Mouse (Mus musculus) heart, embryonic 15.5 days (tissue): Measurements from ENCODE around the gene Ulk4. TPM values are rescaled to one million over a fixed set of nuclear protein-coding genes. Genes with fewer than 3 reads are reported as not detected.
"Not testable (repeated sequence)": the region's sequence is repeated elsewhere in the genome, so short reads cannot be mapped to it uniquely, and the experiment has no call there.

Source experiments
- ATAC-seq: fragments of 200-750 bp; cut with Nextera tagmentation; replicated peaks from 2 replicates; pipeline ENCODE4 v1.8.0; 2017; ENCODE audit warnings: low read depth, moderate TSS enrichment; ENCODE audit not compliant: insufficient number of reproducible peaks, insufficient read depth, low FRiP score
- H3K27ac ChIP-seq: fragments of 300-500 bp; sonication (generic); 2 replicates; pipeline ENCODE4 v1.5.1; 2015; ENCODE audit warnings: mild to moderate bottlenecking, inconsistent platforms
- H3K27me3 ChIP-seq: fragments of 300-500 bp; sonication (generic); 2 replicates; pipeline ENCODE4 v1.6.1; 2015; ENCODE audit warnings: inconsistent platforms
- H3K36me3 ChIP-seq: fragments of 300-500 bp; sonication (generic); 2 replicates; pipeline ENCODE4 v1.6.1; 2015; ENCODE audit warnings: mild to moderate bottlenecking, inconsistent platforms
- H3K4me1 ChIP-seq: fragments of 300-500 bp; sonication (generic); replicated peaks from 2 replicates; pipeline ENCODE4 v1.6.1; 2015; ENCODE audit warnings: inconsistent platforms
- H3K4me2 ChIP-seq: fragments of 300-500 bp; sonication (generic); 2 replicates; pipeline ENCODE4 v1.6.1; 2015; ENCODE audit warnings: inconsistent platforms, mild to moderate bottlenecking, moderate library complexity
- H3K4me3 ChIP-seq: fragments of 300-500 bp; sonication (generic); 2 replicates; pipeline ENCODE4 v1.5.1; 2015; ENCODE audit warnings: mild to moderate bottlenecking, inconsistent platforms
- H3K9ac ChIP-seq: fragments of 300-500 bp; sonication (generic); 2 replicates; pipeline ENCODE4 v1.6.1; 2015; ENCODE audit warnings: mild to moderate bottlenecking, inconsistent platforms
- H3K9me3 ChIP-seq: fragments of 300-500 bp; sonication (generic); replicated peaks from 2 replicates; pipeline ENCODE4 v1.6.1; 2016; ENCODE audit warnings: inconsistent platforms
- WGBS: fragments of 180-500 bp; shearing (Covaris S2); methylation state at CpG from one replicate; pipeline ENCODE4 v1.1.7; 2015; ENCODE audit warnings: mixed read lengths; 5-methylcytosine and 5-hydroxymethylcytosine counted together
- polyA plus RNA-seq: library from polyadenylated mRNA; unstranded; fragments of >200 nt; fragmentation: Nextera tagmentation; extraction: Ambion mirVana; gene quantifications from 2 replicates; pipeline ENCODE4 v1.2.1, GENCODE M21; 2015

The Ulk4 gene
- polyA plus RNA-seq, 1 experiment from 2014 or later, result 89.3 TPM

- Histone ChIP-seq H3K4me3 (no peak overlapping the region), H3K27ac (no peak overlapping the region), H3K9me3 (no peaks in the 10 kb centered on the region), H3K9ac (no peak overlapping the region), H3K4me1 (no peaks in the 10 kb centered on the region), H3K36me3 (no peaks in the 10 kb centered on the region), H3K27me3 (no peaks in the 10 kb centered on the region), H3K4me2 (no peak overlapping the region)
- no peak for ATAC-seq
- WGBS, result 55% methylated on average over 12 of the region's 12 CpGs
These were observed 28.8 kb downstream of the Ulk4 start for GRCm38 (mm10) chr9:121247956-121248775.

GRCm38 (mm10) chr9:121247047-121247446 lies 29.9 kb downstream of the Ulk4 start:
- 75% methylated on average over 6 of the region's 6 CpGs for WGBS
- no peaks in the 10 kb centered on the region for H3K4me1 ChIP-seq
- no peaks in the 10 kb centered on the region for H3K27me3 ChIP-seq
- ATAC-seq, result no peak
- H3K36me3 ChIP-seq, result no peaks in the 10 kb centered on the region
- H3K9me3 ChIP-seq, result no peaks in the 10 kb centered on the region
- H3K4me3 ChIP-seq, result no peak overlapping the region
- no peak overlapping the region for H3K27ac ChIP-seq
- no peak overlapping the region for H3K9ac ChIP-seq
- no peak overlapping the region for H3K4me2 ChIP-seq

GRCm38 (mm10) chr9:121242331-121242730 lies 34.7 kb downstream of the Ulk4 start:
- Histone ChIP-seq H3K4me3 (no peak overlapping the region), H3K4me2 (no peak overlapping the region), H3K27me3 (peaks cover 8% of the 10 kb centered on the region), H3K4me1 (no peaks in the 10 kb centered on the region), H3K36me3 (no peaks in the 10 kb centered on the region), H3K27ac (no peak overlapping the region), H3K9me3 (no peaks in the 10 kb centered on the region), H3K9ac (no peak overlapping the region)
- no peak for ATAC-seq
- WGBS, result 81% methylated on average over 6 of the region's 6 CpGs

GRCm38 (mm10) chr9:121241806-121242205 lies 35.2 kb downstream of the Ulk4 start:
- no peak for ATAC-seq
- no peak overlapping the region for H3K4me2 ChIP-seq

GRCm38 (mm10) chr9:121241366-121241765 lies 35.6 kb downstream of the Ulk4 start:
- no peak overlapping the region for H3K4me2 ChIP-seq
- no peak overlapping the region for H3K4me3 ChIP-seq
- H3K27ac ChIP-seq, result no peak overlapping the region
- H3K9me3 ChIP-seq, result no peaks in the 10 kb centered on the region
- ATAC-seq, result no peak
- WGBS, result 74% methylated on average over 8 of the region's 8 CpGs
- no peaks in the 10 kb centered on the region for H3K4me1 ChIP-seq
- no peak overlapping the region for H3K9ac ChIP-seq
- H3K27me3 ChIP-seq, result peaks cover 8% of the 10 kb centered on the region
- no peaks in the 10 kb centered on the region for H3K36me3 ChIP-seq

More at GRCm38 (mm10) chr9:121241806-121242205, 35.2 kb downstream of the Ulk4 start:
- H3K36me3 ChIP-seq, result no peaks in the 10 kb centered on the region
- no peaks in the 10 kb centered on the region for H3K4me1 ChIP-seq
- no peak overlapping the region for H3K27ac ChIP-seq
- WGBS, result 22% methylated on average over 5 of the region's 5 CpGs
- no peak overlapping the region for H3K4me3 ChIP-seq
- H3K9ac ChIP-seq, result no peak overlapping the region
- H3K9me3 ChIP-seq, result no peaks in the 10 kb centered on the region
- peaks cover 8% of the 10 kb centered on the region for H3K27me3 ChIP-seq

- H3K4me3 ChIP-seq, H3K4me1 ChIP-seq, H3K9ac ChIP-seq, H3K27me3 ChIP-seq, ATAC-seq, H3K9me3 ChIP-seq, H3K27ac ChIP-seq, H3K4me2 ChIP-seq, H3K36me3 ChIP-seq: not testable (repeated sequence)
- 41% methylated on average over 5 of the region's 5 CpGs for WGBS
These were observed 36.8 kb downstream of the Ulk4 start for GRCm38 (mm10) chr9:121240242-121240641.

GRCm38 (mm10) chr9:121239571-121239970 lies 37.4 kb downstream of the Ulk4 start:
- 78% methylated on average over 6 of the region's 6 CpGs for WGBS
- no peak overlapping the region for H3K27ac ChIP-seq
- H3K4me1 ChIP-seq, result no peaks in the 10 kb centered on the region
- H3K4me3 ChIP-seq, result no peak overlapping the region
- no peak for ATAC-seq
- H3K36me3 ChIP-seq, result no peaks in the 10 kb centered on the region
- H3K27me3 ChIP-seq, result peaks cover 8% of the 10 kb centered on the region
- no peak overlapping the region for H3K4me2 ChIP-seq
- no peaks in the 10 kb centered on the region for H3K9me3 ChIP-seq
- H3K9ac ChIP-seq, result no peak overlapping the region

- ATAC-seq, result no peak
- H3K9ac ChIP-seq, result no peak overlapping the region
- H3K4me2 ChIP-seq, result no peak overlapping the region
- no peaks in the 10 kb centered on the region for H3K36me3 ChIP-seq
- no peak overlapping the region for H3K27ac ChIP-seq
- H3K27me3 ChIP-seq, result no peaks in the 10 kb centered on the region
- no peaks in the 10 kb centered on the region for H3K4me1 ChIP-seq
- no peak overlapping the region for H3K4me3 ChIP-seq
- WGBS, result 74% methylated on average over 11 of the region's 11 CpGs
- no peaks in the 10 kb centered on the region for H3K9me3 ChIP-seq
These were observed 58.4 kb downstream of the Ulk4 start for GRCm38 (mm10) chr9:121218636-121219035.

- 82% methylated on average over 10 of the region's 10 CpGs for WGBS
- no peak for ATAC-seq
- H3K4me2 ChIP-seq, result no peak overlapping the region
- no peaks in the 10 kb centered on the region for H3K9me3 ChIP-seq
- H3K27me3 ChIP-seq, result no peaks in the 10 kb centered on the region
- no peak overlapping the region for H3K4me3 ChIP-seq
- H3K4me1 ChIP-seq, result no peaks in the 10 kb centered on the region
- no peaks in the 10 kb centered on the region for H3K36me3 ChIP-seq
- H3K27ac ChIP-seq, result no peak overlapping the region
- no peak overlapping the region for H3K9ac ChIP-seq
These were observed 58.8 kb downstream of the Ulk4 start for GRCm38 (mm10) chr9:121218230-121218629.

- 85% methylated on average over 10 of the region's 10 CpGs for WGBS
- no peaks in the 10 kb centered on the region for H3K27me3 ChIP-seq
- no peaks in the 10 kb centered on the region for H3K36me3 ChIP-seq
- H3K27ac ChIP-seq, result no peak overlapping the region
- H3K4me3 ChIP-seq, result no peak overlapping the region
- ATAC-seq, result no peak
- no peaks in the 10 kb centered on the region for H3K9me3 ChIP-seq
- no peak overlapping the region for H3K4me2 ChIP-seq
- no peaks in the 10 kb centered on the region for H3K4me1 ChIP-seq
- H3K9ac ChIP-seq, result no peak overlapping the region
These were observed 59.3 kb downstream of the Ulk4 start for GRCm38 (mm10) chr9:121217742-121218141.

GRCm38 (mm10) chr9:121216536-121217320 lies 60.3 kb downstream of the Ulk4 start:
- 67% methylated on average over 20 of the region's 20 CpGs for WGBS
- H3K4me2 ChIP-seq, result no peak overlapping the region
- no peak overlapping the region for H3K27ac ChIP-seq
- H3K4me3 ChIP-seq, result no peak overlapping the region
- H3K9me3 ChIP-seq, result no peaks in the 10 kb centered on the region
- no peak for ATAC-seq
- H3K36me3 ChIP-seq, result no peaks in the 10 kb centered on the region
- no peak overlapping the region for H3K9ac ChIP-seq
- H3K27me3 ChIP-seq, result no peaks in the 10 kb centered on the region
- H3K4me1 ChIP-seq, result no peaks in the 10 kb centered on the region
